Mouse (Mus musculus) c-Kit-positive CD71-positive TER-119-positive erythroid progenitor cells, embryonic 14.5 days (primary cell): Measurements from ENCODE around the gene Gm11639.
"Not testable (repeated sequence)": the region's sequence is repeated elsewhere in the genome, so short reads cannot be mapped to it uniquely, and the experiment has no call there.

Experiments
- DNase-seq: peaks from one replicate; pipeline ENCODE4 v3.0.0-alpha.2; 2013; ENCODE audit warnings: low spot score

Gene Gm11639

DNA sequence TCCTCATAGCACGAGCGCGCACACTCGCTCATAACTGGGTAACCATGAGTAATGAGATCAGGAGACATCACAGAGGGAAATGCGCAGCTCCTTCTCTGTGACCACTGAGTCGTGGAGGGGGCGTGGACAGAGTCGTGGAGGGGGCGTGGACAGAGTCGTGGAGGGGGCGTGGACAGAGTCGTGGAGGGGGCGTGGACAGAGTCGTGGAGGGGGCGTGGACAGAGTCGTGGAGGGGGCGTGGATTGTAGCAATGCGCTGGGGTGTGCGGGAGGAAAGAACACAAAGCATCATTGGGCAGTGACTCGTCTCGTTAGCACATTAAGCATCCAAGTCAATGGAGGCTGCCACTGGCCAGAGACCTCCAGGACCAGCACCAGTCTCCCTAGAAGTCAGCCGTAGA is 426.9 kb downstream of the Gm11639 start:
- not testable (repeated sequence) for DNase-seq

DNA sequence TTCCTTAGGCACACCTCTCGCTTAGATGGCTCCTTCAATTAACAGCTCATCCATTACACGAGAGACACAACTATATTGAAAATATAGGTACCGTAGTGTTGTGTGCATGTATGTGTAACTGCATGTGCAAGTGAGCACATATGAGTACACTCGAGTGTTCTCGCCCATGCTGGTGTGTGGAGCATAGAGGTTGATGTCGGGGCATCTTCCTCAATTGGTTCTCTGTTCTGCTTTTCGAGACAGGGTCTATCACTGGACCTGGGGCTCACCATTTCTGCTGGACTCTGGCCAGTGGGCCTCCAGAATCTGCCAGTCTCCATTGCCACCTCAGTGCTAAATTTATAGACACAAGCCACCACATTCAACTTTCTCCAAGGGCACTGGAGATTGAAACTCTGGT is 432.3 kb downstream of the Gm11639 start:
- no peak for DNase-seq

DNA sequence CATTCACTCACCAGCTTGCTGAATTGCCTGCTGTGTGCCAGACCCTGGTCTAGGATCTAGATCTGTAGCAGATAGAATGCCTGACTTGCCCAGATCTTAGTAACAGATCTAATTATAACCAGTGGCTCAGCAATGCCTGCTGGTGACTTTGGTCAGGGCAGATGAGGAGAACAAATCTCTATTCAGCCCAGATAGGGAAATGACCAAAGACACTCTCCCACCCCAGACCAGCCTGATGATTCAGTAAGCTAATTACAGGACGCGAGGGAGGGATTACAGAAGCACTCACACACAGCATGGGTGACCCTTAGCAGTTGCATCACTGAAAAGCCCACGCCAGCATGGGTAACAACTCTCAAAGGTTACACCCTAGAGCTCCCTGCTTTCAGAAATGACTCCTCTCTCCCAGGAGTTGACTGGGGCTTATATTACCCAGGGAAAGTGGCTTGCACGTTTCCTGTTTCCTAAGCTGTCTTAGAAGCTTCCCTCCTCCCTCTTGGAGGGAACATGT is 435.1 kb downstream of the Gm11639 start:
- no peak for DNase-seq

DNA sequence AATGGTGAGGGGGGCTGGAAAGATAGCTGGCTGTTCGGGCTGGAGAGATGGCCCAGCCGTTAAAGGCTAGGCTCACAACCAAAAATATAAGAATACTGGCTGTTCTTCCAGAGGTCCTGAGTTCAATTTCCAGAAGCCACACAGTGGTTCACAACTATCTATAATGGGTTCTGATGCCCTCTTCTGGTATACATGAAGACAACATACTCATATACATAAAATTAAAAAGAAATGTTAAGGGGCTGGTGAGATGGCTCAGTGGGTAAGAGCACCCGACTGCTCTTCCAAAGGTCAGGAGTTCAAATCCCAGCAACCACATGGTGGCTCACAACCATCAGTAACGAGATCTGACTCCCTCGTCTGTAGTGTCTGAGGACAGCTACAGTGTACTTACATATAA is 436.3 kb downstream of the Gm11639 start:
- not testable (repeated sequence) for DNase-seq

DNA sequence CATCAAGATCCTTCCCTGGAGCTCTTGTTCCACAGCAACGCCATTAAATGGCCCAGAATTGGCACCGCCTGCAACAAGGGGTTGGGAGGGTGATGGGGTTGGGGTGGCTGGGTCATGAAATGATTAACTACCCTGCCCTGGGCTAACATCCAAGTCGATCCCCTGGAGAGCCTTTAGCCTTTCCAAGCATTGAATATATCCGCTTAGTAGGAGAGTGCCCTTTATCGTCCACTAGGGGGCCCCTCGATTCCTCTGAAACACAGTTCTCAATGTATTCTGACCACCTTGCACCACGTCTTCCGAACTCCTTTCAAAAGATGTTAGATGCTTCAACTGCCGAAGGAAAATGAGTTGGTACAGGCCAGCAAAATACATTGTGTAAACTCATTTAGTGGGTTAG is 438.5 kb downstream of the Gm11639 start:
- DNase-seq: peak; percentile 82

DNA sequence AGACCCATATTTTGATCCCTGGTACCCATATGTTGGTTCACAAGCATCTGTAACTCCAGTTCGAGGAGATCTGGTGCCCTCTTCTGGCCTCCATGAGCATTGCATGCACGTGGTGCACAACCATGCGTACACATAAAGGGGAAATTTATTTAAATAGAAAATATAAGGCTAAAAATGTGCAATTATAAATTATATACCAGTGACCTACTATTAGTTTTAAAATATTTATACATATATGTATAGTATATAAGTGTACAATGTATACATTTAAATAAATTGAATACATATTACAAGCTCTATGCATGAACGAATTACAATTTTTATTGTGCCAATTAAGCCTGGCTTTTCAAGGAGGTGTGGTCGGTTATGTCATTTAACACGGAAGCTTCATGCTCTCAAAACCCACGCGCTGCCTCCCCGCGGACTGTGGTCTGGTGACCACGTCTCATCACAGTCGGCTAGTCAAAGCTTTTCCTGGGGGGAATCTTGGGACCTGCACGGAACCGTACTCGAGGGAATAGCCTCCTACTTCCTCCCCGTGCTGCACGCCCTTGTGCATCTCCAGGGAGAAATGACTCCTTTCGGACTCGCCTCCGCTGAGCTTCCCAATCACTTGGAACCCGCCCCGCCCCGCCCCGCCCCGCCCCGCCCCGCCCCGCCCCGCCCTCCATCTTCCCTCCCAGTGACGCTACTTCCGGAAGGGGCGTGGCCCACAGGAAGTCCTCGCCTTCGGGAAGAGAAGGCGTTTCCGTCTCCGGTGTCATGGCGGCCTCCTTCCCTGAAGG is 440.4 kb downstream of the Gm11639 start, which contains the start of gene Mettl2:
Mettl2 (plus strand) TSS at position 691 of the 785 bp plus-strand sequence.
- DNase-seq: peak; percentile 84

DNA sequence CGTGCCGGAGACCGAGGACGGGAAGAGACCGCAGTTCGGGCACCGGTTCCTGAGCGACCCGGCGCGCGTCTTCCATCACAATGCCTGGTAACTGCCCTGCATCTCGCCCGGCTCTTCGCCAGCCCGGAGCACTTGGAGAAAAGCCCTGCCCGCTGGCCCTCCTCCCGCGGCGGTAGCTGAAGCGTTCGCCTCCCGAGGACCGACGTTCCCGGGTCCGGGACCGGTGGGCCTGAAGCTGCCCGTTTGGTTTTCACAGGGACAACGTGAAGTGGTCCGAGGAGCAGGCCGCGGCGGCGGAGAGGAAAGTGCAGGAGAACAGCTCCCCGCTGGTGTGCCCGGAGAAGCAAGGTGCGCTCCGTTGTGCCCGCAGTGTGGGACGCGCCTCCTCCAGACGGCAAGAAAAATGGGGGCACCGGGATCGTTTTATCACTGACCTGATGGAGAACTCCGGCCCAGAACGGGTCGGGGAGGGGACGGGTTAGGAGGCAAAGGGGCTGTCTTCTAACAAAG is 441.1 kb downstream of the Gm11639 start:
- no peak for DNase-seq

DNA sequence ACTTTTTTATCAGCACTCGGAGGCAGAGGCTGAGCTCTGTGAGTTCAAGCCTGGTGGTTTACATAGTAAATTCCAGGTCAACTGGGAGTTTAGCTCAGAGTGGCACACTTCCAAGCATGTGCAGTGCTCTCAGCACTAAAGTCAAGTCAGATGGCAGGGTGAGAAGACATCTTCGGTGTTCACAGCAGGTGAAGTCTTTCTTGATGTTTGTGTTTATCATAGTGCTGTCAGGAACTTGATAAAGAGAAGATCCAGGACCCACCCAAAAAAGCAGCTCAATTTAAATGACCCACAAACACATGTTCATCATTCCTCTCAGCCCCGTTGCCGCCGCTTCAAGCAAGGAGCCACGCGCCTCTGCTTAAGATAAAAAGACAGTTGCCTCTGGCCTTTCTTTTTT is 450.2 kb downstream of the Gm11639 start:
- DNase-seq: no peak

DNA sequence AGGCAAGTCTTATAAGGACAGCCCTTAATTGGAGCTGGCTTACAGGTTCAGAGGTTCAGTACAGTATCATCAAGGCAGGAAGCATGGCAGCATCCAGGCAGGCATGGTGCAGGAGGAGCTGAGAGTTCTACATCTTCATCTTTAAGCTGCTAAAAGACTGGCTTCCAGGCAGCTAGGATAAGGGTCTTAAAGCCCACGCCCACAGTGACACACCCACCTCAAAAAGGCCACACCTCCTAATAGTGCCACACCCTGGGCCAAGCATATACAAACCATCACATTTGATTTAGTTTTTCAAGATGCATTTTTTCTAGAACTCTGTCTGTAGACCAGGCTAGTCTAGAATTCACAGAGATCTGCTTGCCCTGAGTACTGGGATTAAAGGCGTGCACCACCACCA is 451.7 kb downstream of the Gm11639 start:
- not testable (repeated sequence) for DNase-seq

DNA sequence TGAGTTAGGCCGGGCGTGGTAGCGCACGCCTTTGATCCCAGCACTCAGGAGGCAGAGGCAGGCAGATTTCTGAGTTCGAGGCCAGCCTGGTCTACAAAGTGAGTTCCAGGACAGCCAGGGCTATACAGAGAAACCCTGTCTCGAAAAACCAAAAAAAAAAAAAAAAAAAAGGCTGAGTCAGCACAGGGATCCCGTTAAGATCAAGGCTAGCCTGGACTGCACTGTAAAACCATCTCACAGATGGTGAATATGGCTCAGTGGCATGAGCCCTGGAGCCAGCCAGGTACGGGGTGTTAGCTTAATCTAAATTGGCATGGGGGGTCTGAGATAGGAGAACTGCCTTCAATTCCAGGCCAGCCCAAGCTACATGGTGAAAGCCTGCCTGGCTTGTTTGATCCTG is 455.0 kb downstream of the Gm11639 start:
- DNase-seq: not testable (repeated sequence)

DNA sequence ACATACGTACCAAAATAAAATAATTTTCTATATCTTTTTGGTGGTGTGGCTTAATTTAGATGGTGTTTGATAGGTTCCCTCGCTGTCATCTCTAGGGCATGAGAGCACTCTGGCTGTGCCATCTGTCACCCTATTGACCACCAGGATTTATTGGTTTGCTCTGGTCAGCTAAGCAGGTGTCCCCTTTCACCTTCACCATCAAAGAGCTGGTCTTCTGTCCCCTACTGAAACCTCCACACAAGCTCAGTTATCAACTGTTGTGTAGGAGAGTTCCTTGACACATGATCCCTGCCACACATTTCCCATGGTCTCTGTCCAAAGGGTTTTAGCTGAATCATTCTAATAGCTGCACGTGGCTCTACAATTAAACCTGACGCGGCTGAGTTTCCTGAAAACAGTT is 455.6 kb downstream of the Gm11639 start:
- DNase-seq: no peak

DNA sequence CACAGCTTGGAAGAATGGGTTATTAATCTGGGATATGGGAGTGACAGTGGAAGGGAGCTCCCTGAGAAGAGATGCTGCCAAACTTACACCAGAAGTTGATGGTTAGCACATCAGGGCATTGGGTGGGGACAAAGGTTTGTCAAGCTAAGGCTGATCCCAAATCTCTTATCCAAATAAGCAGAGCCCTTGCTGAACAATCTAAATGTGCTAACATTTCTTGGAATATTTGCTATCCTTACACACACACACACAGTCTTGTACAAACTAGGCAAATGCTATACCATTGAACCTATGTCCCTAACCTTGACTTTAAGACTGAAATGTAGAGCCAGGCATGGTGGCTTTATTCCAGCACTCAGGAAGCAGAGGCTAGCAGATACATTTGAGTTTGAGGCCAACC is 458.1 kb downstream of the Gm11639 start:
- peak; percentile 73 for DNase-seq

DNA sequence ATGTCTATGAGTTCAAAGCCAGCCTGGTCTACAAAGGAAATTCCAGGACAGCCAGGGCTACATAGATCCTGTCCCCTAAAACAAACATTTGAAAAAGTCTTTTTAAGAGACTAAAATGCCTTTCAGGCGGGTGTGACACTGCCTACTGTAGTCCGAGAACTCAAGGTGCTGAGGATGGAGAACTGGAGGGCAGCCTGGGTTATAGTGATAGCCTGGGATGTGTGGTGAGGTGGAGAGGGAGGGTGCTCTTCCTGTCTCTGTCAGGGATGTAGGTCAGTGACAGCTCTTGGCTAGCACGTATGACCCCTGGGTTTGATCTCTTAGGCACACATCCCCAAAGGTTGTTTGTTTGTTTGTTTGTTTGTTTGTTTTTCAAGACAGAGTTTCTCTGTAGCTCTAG is 458.6 kb downstream of the Gm11639 start:
- no peak for DNase-seq

DNA sequence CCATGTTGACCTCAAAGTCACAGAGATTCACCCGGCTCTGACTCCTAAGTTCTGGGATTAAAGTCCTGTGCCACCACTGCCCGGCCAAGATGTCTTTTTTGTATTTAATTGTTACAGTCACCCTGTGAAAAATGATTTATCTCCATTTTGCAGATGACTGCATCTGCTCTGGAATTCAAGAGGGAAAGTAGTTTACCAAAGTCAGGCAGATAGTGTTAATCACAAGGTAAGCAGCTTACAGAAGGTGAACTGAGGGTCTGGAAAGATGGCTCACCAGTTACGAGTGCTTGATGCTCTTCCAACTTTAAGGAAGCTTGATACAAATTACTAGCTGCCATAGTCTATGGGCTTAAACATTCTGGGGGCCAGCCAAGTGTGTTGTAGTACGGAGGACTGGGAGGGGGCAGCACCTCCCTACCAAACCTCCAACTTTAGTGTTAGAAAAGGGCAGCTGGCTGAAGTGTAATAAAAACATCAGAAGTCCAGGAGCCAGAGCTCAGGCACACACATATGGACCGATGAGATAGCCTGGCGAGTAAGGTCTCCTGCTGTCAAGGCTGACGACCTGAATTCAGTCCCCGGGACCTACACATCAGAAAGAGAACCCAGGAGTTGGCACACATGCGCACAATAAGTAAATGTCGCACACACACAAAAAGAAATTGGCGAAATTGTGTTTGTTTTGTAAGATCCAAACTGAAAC is 459.2 kb downstream of the Gm11639 start:
- no peak for DNase-seq

DNA sequence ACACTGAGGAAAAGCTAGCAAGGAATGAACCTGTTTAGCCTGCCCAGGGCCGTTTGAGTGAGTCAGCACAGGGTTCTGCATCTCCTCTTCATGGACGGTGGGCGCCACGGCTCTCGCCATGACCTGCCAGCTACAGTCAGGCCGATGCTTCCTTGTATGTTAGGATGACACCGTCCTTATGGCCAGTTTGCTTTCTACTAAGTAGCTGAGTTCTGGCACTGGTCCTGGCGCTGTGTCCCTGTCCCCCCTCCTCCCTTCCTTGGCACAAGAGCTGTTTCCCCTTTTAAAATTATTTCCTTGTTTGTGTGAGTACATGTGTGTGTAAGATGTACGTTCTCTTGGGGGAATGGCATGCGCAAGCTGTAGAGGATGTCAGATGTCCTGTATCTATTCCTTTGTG is 459.7 kb downstream of the Gm11639 start:
- DNase-seq: no peak

DNA sequence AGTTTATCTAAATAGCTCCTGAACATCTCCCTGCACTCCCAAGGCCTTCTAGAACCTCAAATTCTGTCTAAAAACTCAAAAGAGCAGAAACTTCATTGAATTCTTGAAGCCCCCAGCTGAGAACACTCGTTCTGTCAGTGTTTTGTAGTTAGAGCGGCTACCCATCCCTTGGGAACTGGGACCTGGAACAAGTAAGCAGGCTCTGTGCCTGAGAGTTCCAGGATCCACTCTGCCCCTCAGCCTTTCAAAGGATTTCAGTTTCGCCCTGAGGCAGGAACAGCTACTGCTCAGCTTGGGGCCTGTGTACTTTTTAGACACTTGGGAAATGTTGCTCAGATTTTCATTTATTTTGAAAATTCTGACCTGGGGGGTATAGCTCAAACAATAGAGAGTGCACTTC is 461.1 kb downstream of the Gm11639 start, which contains the start of gene Gm10842:
Gm10842 (plus strand) TSS at position 301 of the 400 bp plus-strand sequence.
- no peak for DNase-seq

DNA sequence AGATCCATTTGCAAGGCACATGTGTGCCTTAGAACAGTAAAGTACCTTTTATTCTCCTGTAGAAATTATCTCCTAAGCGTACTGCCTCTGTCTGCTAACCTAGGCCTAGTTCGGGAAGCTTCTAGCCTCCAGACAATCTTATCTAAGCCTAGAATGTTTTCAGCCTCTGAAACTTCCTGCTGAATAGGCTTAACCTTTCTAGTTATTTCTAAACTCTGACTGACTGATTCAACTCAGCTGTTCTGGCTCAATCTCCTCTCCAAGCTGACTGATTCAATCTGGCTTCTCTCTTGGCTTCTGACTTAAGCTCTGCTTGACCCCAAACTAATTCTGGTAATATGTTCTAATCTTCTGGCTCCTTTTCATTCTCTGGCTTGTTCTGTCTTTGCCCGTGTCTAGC is 463.8 kb downstream of the Gm11639 start:
- DNase-seq: no peak

DNA sequence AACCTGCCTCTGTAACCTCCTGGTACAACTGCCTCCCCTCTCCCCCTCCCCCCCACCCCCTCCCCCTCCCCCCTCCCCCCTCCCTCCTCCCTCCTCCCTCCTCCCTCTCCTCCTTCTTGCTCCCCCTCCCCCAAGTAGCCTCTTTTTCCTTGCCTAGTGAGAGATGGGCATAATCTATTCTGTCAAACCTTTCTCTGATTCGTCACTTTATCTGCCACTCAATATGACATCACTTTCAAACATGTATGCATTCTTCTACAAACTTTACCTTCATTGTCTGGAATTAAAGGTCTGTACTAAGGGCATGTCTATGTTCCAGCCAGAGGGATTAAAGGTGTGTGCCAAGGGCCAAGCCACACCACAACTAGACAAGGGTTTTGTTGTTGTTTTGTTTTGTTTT is 464.3 kb downstream of the Gm11639 start:
- DNase-seq: peak; percentile 75

DNA sequence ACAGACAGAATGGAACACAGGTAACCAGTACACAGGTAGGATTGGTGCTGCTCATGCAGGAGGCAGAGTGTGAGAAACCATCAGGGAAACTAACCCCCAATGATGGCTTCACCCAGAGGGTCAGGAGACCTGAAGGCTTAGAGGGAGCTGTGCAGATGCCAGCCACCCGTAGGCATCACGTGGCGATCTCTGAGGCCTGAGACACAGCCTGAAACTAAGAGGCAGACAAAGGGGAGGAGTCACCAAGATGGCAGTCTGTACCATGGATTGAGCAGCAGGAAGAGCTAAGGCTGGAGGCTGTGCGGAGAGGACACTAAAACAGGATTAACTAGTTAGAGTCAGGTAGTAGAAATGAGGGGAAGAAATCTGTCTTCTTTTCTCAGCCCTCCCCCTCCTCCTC is 465.2 kb downstream of the Gm11639 start:
- no peak for DNase-seq

DNA sequence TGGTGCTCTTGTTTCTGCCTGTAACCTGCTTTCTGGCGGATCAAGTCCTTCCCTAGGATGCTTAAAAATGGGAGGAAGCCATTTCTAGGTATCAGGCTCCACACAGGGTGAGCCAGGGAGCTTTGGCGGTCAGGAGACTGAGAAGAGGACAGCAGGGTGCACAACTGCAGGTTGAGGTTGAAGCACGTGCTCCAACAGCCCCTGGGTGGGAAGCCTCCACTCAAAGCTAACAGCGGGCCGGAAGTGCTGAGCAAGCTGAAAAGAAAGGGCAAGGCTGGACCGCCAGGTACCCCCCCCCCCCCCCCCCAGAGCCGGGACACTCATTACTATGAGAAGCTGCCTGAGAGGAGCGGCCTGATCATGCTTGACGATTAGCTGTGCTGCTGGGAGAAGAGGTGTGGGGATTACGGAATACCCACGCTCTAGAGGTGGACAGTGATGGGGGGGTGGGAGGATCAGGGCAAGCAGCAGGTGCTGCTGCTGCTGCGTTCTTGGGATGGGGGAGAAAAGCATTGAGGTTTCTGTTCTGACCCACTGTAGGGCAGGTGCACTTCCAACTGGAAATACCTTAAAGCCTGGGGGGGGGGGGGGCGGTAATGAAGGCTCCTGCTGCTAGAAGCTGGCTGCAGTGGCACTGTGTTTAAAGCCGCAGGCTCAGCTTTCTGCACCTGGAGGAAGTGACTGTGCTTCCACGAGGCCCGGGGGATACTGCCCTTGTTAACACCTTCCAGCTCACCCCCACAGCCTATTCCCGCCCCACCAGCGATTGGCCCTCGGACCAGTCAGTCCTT is 465.9 kb downstream of the Gm11639 start:
- no peak for DNase-seq

DNA sequence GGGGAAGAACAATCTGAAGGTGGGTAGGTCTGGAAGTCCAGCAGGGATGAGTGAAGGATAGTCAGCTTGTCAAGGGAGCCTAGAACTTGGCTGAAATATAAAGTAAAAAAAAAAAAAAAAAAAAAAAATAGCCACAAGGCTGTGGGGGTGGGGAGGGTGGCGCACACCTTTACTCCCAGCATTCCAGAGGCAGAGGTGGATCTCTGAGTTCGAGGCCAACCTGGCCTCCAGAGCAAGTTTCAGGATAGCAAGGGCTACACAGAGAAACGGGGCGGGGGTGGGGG is 466.5 kb downstream of the Gm11639 start:
- peak; percentile 51 for DNase-seq

DNA sequence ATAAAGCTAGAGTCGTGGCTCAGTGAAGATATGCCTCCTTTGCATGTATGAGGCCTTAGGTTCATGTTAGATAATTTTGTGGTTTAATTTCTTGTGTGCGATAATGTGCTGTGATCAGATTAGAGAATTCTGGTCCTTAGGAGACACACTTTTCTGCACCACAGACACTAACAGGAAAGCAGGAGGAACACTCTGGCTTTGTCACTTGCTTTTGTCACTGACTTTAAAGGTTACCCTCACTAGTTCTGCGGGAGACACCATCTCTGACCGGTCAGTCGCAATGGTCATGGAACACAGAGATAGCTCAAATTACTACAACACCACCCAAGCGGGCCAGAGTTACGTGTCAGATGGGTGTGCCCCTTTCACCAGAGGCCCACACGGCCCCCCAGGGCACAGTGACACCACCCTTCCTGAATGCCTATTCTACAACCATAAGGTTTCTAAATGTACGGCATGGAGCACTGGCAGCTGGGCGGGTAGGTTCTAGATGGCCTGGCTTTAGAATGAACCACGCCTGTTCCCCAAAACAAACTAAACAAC is 466.9 kb downstream of the Gm11639 start:
- DNase-seq: peak; percentile 85
